In the genomic region with DNA sequence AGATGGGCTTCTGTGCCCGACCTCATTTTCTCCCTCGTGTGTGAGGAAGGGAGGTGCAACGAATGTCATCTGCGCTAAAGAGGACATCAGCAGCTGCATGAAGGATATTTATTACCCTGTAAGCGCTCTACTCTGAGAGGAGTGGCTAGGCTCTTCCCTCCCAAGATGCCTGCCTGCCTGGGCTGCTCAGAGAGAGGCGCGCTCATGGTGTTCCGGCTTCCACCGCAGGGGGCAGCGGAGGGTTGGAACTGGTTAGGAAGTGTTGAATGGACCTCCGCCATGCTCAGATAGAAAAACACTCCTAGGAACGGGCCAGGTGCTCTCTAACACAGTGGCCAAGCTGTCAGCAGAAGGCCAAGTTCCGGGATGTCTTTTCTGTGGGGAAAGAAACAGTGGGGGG, we compare ENCODE assay signal across 8 mouse cellular contexts. TPM values are rescaled to one million over a fixed set of nuclear protein-coding genes. Genes with fewer than 3 reads are reported as not detected.
DNase-seq lines count a peak whose midpoint lies in the region; ATAC-seq and TF ChIP-seq lines count a peak whose summit lies in the region.

No protein-coding gene starts in this region.

- peak; percentile 37; the same call in 1 of the 2 replicates for TF ChIP-seq CTCF in cortical plate, adult 2 months (IDR thresholded peaks at IDR 0.05; ENCODE audit: extremely low read depth, insufficient read depth, low read length)
- TF ChIP-seq CTCF in kidney, adult 2 months (conservative IDR thresholded peaks at IDR 0.05; ENCODE audit: insufficient read depth, insufficient read length, low read depth, low read length): peak; percentile 59

- TF ChIP-seq POLR2A in cortical plate, adult 2 months (IDR thresholded peaks at IDR 0.05; ENCODE audit: extremely low read depth, insufficient read depth, low read length): no peak
- no peak for TF ChIP-seq POLR2A in kidney, adult 2 months (IDR thresholded peaks at IDR 0.05; ENCODE audit: low read depth, low read length)
- no peak for TF ChIP-seq POLR2A in limb, embryonic 14.5 days (IDR thresholded peaks at IDR 0.05; ENCODE audit: borderline replicate concordance, extremely low read depth, insufficient read depth, insufficient read length)

- 5% methylated on average over 13 of the region's 13 CpGs for WGBS in kidney, adult 2 months
- 6% methylated on average over 13 of the region's 13 CpGs for WGBS in limb, embryonic 14.5 days
- WGBS in midbrain, embryonic 15.5 days: 6% methylated on average over 13 of the region's 13 CpGs

- H3K27ac ChIP-seq in cortical plate, adult 2 months (ENCODE audit: insufficient read depth, low read length): no peak overlapping the region
- no peak overlapping the region for H3K27ac ChIP-seq in kidney, adult 2 months (ENCODE audit: insufficient read depth, low read depth, low read length)
- H3K27ac ChIP-seq in limb, embryonic 14.5 days (replicated peaks; ENCODE audit: low read depth, low read length): no peak overlapping the region
- H3K27ac ChIP-seq in midbrain, embryonic 15.5 days: peak overlapping the region; percentile 71; the same call in 1 of the 2 replicates

- no peaks in the 10 kb centered on the region for H3K27me3 ChIP-seq in kidney, adult 2 months (replicated peaks; ENCODE audit: control insufficient read depth, insufficient read depth, low read length)
- H3K27me3 ChIP-seq in limb, embryonic 14.5 days (ENCODE audit: control insufficient read depth, insufficient read depth, low read length): no peaks in the 10 kb centered on the region
- no peaks in the 10 kb centered on the region; the same call in 1 of the 2 replicates for H3K27me3 ChIP-seq in midbrain, embryonic 15.5 days (replicated peaks)

- no peaks in the 10 kb centered on the region for H3K36me3 ChIP-seq in kidney, adult 2 months (ENCODE audit: control insufficient read depth, insufficient read depth, low read length)
- no peaks in the 10 kb centered on the region for H3K36me3 ChIP-seq in limb, embryonic 14.5 days (ENCODE audit: control insufficient read depth, insufficient read depth, low read length)
- no peaks in the 10 kb centered on the region for H3K36me3 ChIP-seq in midbrain, embryonic 15.5 days (replicated peaks)

- H3K4me3 ChIP-seq in cortical plate, adult 2 months (ENCODE audit: insufficient read depth, low read length): no peak overlapping the region
- H3K4me3 ChIP-seq in kidney, adult 2 months (ENCODE audit: insufficient read depth, low read depth, low read length): no peak overlapping the region
- H3K4me3 ChIP-seq in limb, embryonic 14.5 days (replicated peaks; ENCODE audit: low read length): no peak overlapping the region; the same call in 1 of the 2 replicates
- peak overlapping the region; percentile 37 for H3K4me3 ChIP-seq in midbrain, embryonic 15.5 days

- intact Hi-C loops in gastrocnemius, postnatal 14 days (cut with DNase I; ENCODE audit: low total_unique reads): no loop called here

- peak; percentile 51 to 80 for DNase-seq in spleen, postnatal 4 days (ENCODE audit: low spot score in 2 of 2)
- DNase-seq in spleen, postnatal 36 days (ENCODE audit: low spot score in 2 of 2): no peak
- peak; percentile 75 for DNase-seq in gastrocnemius, postnatal 14 days
- DNase-seq in kidney, adult 2 months: peak; percentile 69
- peak; percentile 61 for DNase-seq in limb, embryonic 14.5 days (ENCODE audit: low spot score)
- peak; percentile 58 for DNase-seq in thymus, postnatal 14 days

- peaks cover 3% of the 10 kb centered on the region; the same call in 1 of the 2 replicates for H3K4me1 ChIP-seq in cortical plate, adult 2 months (ENCODE audit: control insufficient read depth, insufficient read depth, low read length)
- no peaks in the 10 kb centered on the region for H3K4me1 ChIP-seq in kidney, adult 2 months (ENCODE audit: control insufficient read depth, insufficient read depth, low read length)
- H3K4me1 ChIP-seq in limb, embryonic 14.5 days (ENCODE audit: control insufficient read depth, insufficient read depth, low read length): no peaks in the 10 kb centered on the region
- peaks cover 11% of the 10 kb centered on the region; the same call in 1 of the 2 replicates for H3K4me1 ChIP-seq in midbrain, embryonic 15.5 days

- ATAC-seq in limb, embryonic 14.5 days (ENCODE audit: low FRiP score, low read depth): peak; percentile 82
- peak; percentile 92 for ATAC-seq in midbrain, embryonic 15.5 days (replicated peaks)

- no peak overlapping the region for H3K9ac ChIP-seq in limb, embryonic 14.5 days (ENCODE audit: low read depth, low read length, severe bottlenecking)
- peak overlapping the region; percentile 45 for H3K9ac ChIP-seq in midbrain, embryonic 15.5 days

- H3K9me3 ChIP-seq in limb, embryonic 14.5 days (ENCODE audit: control insufficient read depth, low read length): no peaks in the 10 kb centered on the region
- no peaks in the 10 kb centered on the region for H3K9me3 ChIP-seq in midbrain, embryonic 15.5 days

- peak overlapping the region; percentile 11; the same call in 1 of the 2 replicates for H3K4me2 ChIP-seq in limb, embryonic 14.5 days (replicated peaks; ENCODE audit: low read depth, low read length, severe bottlenecking)
- H3K4me2 ChIP-seq in midbrain, embryonic 15.5 days: peak overlapping the region; percentile 50

RNA-seq across cellular contexts. Expression of gene Pla2g5, which starts 3.6 kb away (rescaled TPM):
- 2.9 and 4.2 TPM in 2 replicates for polyA plus RNA-seq in cortical plate, adult 2 months (2012; rRNA removed)
- 1 to 10 TPM in 1 of 2 experiments, under 1 TPM in 1; 0.95 to 1.8 TPM for total RNA-seq in gastrocnemius, postnatal 14 days (2021)
- polyA plus RNA-seq in kidney, adult 2 months (2012; rRNA removed): 63.0 and 66.1 TPM in 2 replicates
- polyA plus RNA-seq in limb, embryonic 14.5 days (2012; rRNA removed): 1.3 and 1.7 TPM in 2 replicates
- 0.62 and 0.73 TPM in 2 replicates for polyA plus RNA-seq in limb, embryonic 14.5 days (2014; fragmentation: Nextera tagmentation; extraction: Ambion mirVana)
- polyA plus RNA-seq in midbrain, embryonic 15.5 days (2015; fragmentation: Nextera tagmentation; extraction: Ambion mirVana): 0.46 and 0.75 TPM in 2 replicates

RNA-seq across cellular contexts. Expression of gene Gm13030, which starts 14.0 kb away (rescaled TPM):
- not detected in 2 replicates for polyA plus RNA-seq in cortical plate, adult 2 months (2012; rRNA removed)
- not detected for total RNA-seq in gastrocnemius, postnatal 14 days (2021)
- polyA plus RNA-seq in kidney, adult 2 months (2012; rRNA removed): not detected in 2 replicates
- not detected in 2 replicates for polyA plus RNA-seq in limb, embryonic 14.5 days (2012; rRNA removed)
- not detected in 2 replicates for polyA plus RNA-seq in limb, embryonic 14.5 days (2014; fragmentation: Nextera tagmentation; extraction: Ambion mirVana)
- not detected in 2 replicates for polyA plus RNA-seq in midbrain, embryonic 15.5 days (2015; fragmentation: Nextera tagmentation; extraction: Ambion mirVana)

RNA-seq across cellular contexts. Expression of gene Pla2g2e, which starts 18.0 kb away (rescaled TPM):
- polyA plus RNA-seq in cortical plate, adult 2 months (2012; rRNA removed): not detected in 2 replicates
- total RNA-seq in gastrocnemius, postnatal 14 days (2021): not detected
- polyA plus RNA-seq in kidney, adult 2 months (2012; rRNA removed): 0.11 TPM in 1 of 2 replicates, not detected in the other
- 0.09 TPM in 1 of 2 replicates, not detected in the other for polyA plus RNA-seq in limb, embryonic 14.5 days (2012; rRNA removed)
- not detected in 2 replicates for polyA plus RNA-seq in limb, embryonic 14.5 days (2014; fragmentation: Nextera tagmentation; extraction: Ambion mirVana)
- not detected in 2 replicates for polyA plus RNA-seq in midbrain, embryonic 15.5 days (2015; fragmentation: Nextera tagmentation; extraction: Ambion mirVana)

RNA-seq across cellular contexts. Expression of gene Otud3, which starts 54.0 kb away (rescaled TPM):
- polyA plus RNA-seq in cortical plate, adult 2 months (2012; rRNA removed): 14.7 and 15.1 TPM in 2 replicates
- total RNA-seq in gastrocnemius, postnatal 14 days (2021): 1 to 10 TPM; 7.3 to 8.9 TPM
- polyA plus RNA-seq in kidney, adult 2 months (2012; rRNA removed): 8.3 and 8.4 TPM in 2 replicates
- 7.0 and 8.2 TPM in 2 replicates for polyA plus RNA-seq in limb, embryonic 14.5 days (2012; rRNA removed)
- polyA plus RNA-seq in limb, embryonic 14.5 days (2014; fragmentation: Nextera tagmentation; extraction: Ambion mirVana): 2.7 and 4.2 TPM in 2 replicates
- polyA plus RNA-seq in midbrain, embryonic 15.5 days (2015; fragmentation: Nextera tagmentation; extraction: Ambion mirVana): 2.4 and 2.8 TPM in 2 replicates

Comparison
In these comparisons a context has a peak if more than half of its experiments do, and no peak if none do; other contexts are left out.
1. DNase-seq: peak in spleen, postnatal 4 days (2 of 2), gastrocnemius, postnatal 14 days (single experiment), kidney, adult 2 months (single experiment), limb, embryonic 14.5 days (single experiment) and thymus, postnatal 14 days (single experiment); none in spleen, postnatal 36 days (0 of 2).
2. RNA of gene Pla2g5, which starts 3.6 kb away (polyA plus RNA-seq): 63.0 to 66.1 TPM in kidney, adult 2 months; 2.9 to 4.2 TPM in cortical plate, adult 2 months, 0.62 to 1.7 TPM in limb, embryonic 14.5 days and 0.46 to 0.75 TPM in midbrain, embryonic 15.5 days; every median in the first group is over 10 times any median in the second.